Mouse (Mus musculus): ENCODE results near the gene Olfr1329.
"Not testable (repeated sequence)": the region's sequence is repeated elsewhere in the genome, so short reads cannot be mapped to it uniquely, and the experiment has no call there.

The Olfr1329 gene

GRCm38 (mm10) chr4:118917365-118917764, at the start of gene Olfr1329:
TSS of gene Olfr1329 (minus strand) at chr4:118917465.
- not testable (repeated sequence) for DNase-seq

- DNase-seq, result peak; percentile 34
These were observed 43.9 kb upstream of the Olfr1329 start, which contains the start of gene Lao1 for GRCm38 (mm10) chr4:118961141-118961628. TSS of gene Lao1 (plus strand) at chr4:118961578.

- DNase-seq, result no peak
These were observed 41.5 kb upstream of the Olfr1329 start for GRCm38 (mm10) chr4:118958812-118959211.

- DNase-seq, result no peak
These were observed 21.2 kb upstream of the Olfr1329 start, which contains the start of gene Olfr1328 for GRCm38 (mm10) chr4:118938512-118938911. TSS of gene Olfr1328 (minus strand) at chr4:118938612.

GRCm38 (mm10) chr4:118931326-118931725, 14.1 kb upstream of the Olfr1329 start:
- not testable (repeated sequence) for DNase-seq

- DNase-seq, result no peak
These were observed 15.3 kb downstream of the Olfr1329 start for GRCm38 (mm10) chr4:118901981-118902380.

GRCm38 (mm10) chr4:118888297-118888696, 29.0 kb downstream of the Olfr1329 start, which contains the start of gene Olfr1330:
TSS of gene Olfr1330 (plus strand) at chr4:118888597.
- DNase-seq, result no peak

- no peak for DNase-seq
These were observed 49.7 kb downstream of the Olfr1329 start for GRCm38 (mm10) chr4:118867566-118867965.

Data from cerebellum, adult 11-12 months (tissue).